Mouse (Mus musculus) E14TG2a.4 (cell line): ENCODE results near the gene Atrnl1.

ENCODE experiments used
- H3K27me3 ChIP-seq: 2 replicates; pipeline ENCODE4 v1.6.1; 2014; ENCODE audit warnings: low read length, control low read depth; ENCODE audit not compliant: insufficient read depth
- H3K36me3 ChIP-seq: 2 replicates; pipeline ENCODE4 v1.6.1; 2014; ENCODE audit warnings: low read length, control low read depth; ENCODE audit not compliant: insufficient read depth
- H3K4me1 ChIP-seq: replicated peaks from 2 replicates; pipeline ENCODE4 v1.6.1; 2014; ENCODE audit warnings: low read depth, low read length, control low read depth
- H3K4me3 ChIP-seq: replicated peaks from 2 replicates; pipeline ENCODE4 v1.5.1; 2014; ENCODE audit warnings: mild to moderate bottlenecking, low read length
- H3K9me3 ChIP-seq: 2 replicates; pipeline ENCODE4 v1.6.1; 2014; ENCODE audit warnings: low read length, control low read depth
- CTCF ChIP-seq: conservative IDR thresholded peaks from 2 replicates; pipeline ENCODE4 v1.5.1; 2014; ENCODE audit warnings: low read length
- NANOG ChIP-seq: IDR thresholded peaks from 2 replicates; pipeline ENCODE4 v1.6.1; 2014; ENCODE audit warnings: borderline replicate concordance, low read length, mixed read lengths
- POU5F1 ChIP-seq: IDR thresholded peaks from 2 replicates; pipeline ENCODE4 v1.6.1; 2014; ENCODE audit warnings: low read length, borderline replicate concordance

The Atrnl1 gene

GRCm38 (mm10) chr19:57600233-57600929, 10.5 kb upstream of the Atrnl1 start:
- H3K4me3 ChIP-seq = no peak overlapping the region
- H3K27me3 ChIP-seq = peaks cover 8% of the 10 kb centered on the region; the same call in 1 of the 2 replicates
- no peaks in the 10 kb centered on the region for H3K9me3 ChIP-seq
- TF ChIP-seq CTCF (no peak), POU5F1 (no peak), NANOG (no peak)
- no peaks in the 10 kb centered on the region for H3K36me3 ChIP-seq
- H3K4me1 ChIP-seq = 0 out of 2 replicates have a peak, but pooled peaks cover 2% of the 10 kb centered on the region

GRCm38 (mm10) chr19:57600930-57601328, 9.9 kb upstream of the Atrnl1 start:
- Histone ChIP-seq H3K9me3 (no peaks in the 10 kb centered on the region), H3K4me3 (no peak overlapping the region), H3K27me3 (peaks cover 8% of the 10 kb centered on the region; the same call in 1 of the 2 replicates), H3K4me1 (0 out of 2 replicates have a peak, but pooled peaks cover 2% of the 10 kb centered on the region), H3K36me3 (no peaks in the 10 kb centered on the region)
- TF ChIP-seq NANOG (no peak), POU5F1 (no peak), CTCF (no peak)

GRCm38 (mm10) chr19:57603593-57603992, 7.2 kb upstream of the Atrnl1 start:
- Histone ChIP-seq H3K27me3 (peaks cover 15% of the 10 kb centered on the region), H3K9me3 (no peaks in the 10 kb centered on the region), H3K4me1 (no peaks in the 10 kb centered on the region), H3K36me3 (no peaks in the 10 kb centered on the region), H3K4me3 (no peak overlapping the region)
- TF ChIP-seq POU5F1 = no peak
- no peak for TF ChIP-seq CTCF
- no peak for TF ChIP-seq NANOG

GRCm38 (mm10) chr19:57605941-57606340, 4.9 kb upstream of the Atrnl1 start:
- Histone ChIP-seq H3K36me3 (no peaks in the 10 kb centered on the region), H3K9me3 (no peaks in the 10 kb centered on the region), H3K4me3 (no peak overlapping the region), H3K27me3 (peaks cover 27% of the 10 kb centered on the region), H3K4me1 (peaks cover 9% of the 10 kb centered on the region)
- no peak for TF ChIP-seq POU5F1
- no peak for TF ChIP-seq CTCF
- no peak for TF ChIP-seq NANOG

- Histone ChIP-seq H3K4me3 (no peak overlapping the region), H3K36me3 (no peaks in the 10 kb centered on the region), H3K4me1 (peaks cover 9% of the 10 kb centered on the region), H3K9me3 (no peaks in the 10 kb centered on the region), H3K27me3 (peaks cover 27% of the 10 kb centered on the region)
- TF ChIP-seq CTCF (no peak), POU5F1 (no peak), NANOG (no peak)
Observed at GRCm38 (mm10) chr19:57606351-57606750, 4.5 kb upstream of the Atrnl1 start.

- H3K4me3 ChIP-seq = peak overlapping the region; percentile 96
- no peaks in the 10 kb centered on the region for H3K9me3 ChIP-seq
- peaks cover 18% of the 10 kb centered on the region for H3K4me1 ChIP-seq
- H3K27me3 ChIP-seq = peaks cover 41% of the 10 kb centered on the region
- TF ChIP-seq CTCF (no peak), NANOG (no peak), POU5F1 (no peak)
- H3K36me3 ChIP-seq = no peaks in the 10 kb centered on the region
Observed at GRCm38 (mm10) chr19:57609361-57610057, 1.3 kb upstream of the Atrnl1 start.

GRCm38 (mm10) chr19:57610058-57610475, 767 bp upstream of the Atrnl1 start:
- peaks cover 41% of the 10 kb centered on the region for H3K27me3 ChIP-seq
- H3K9me3 ChIP-seq = no peaks in the 10 kb centered on the region
- no peak for TF ChIP-seq NANOG
- TF ChIP-seq CTCF = no peak
- no peak for TF ChIP-seq POU5F1
- H3K36me3 ChIP-seq = no peaks in the 10 kb centered on the region
- H3K4me3 ChIP-seq = peak overlapping the region; percentile 96
- H3K4me1 ChIP-seq = peaks cover 18% of the 10 kb centered on the region

GRCm38 (mm10) chr19:57611291-57612178, 701 bp downstream of the Atrnl1 start:
- TF ChIP-seq NANOG (no peak), CTCF (no peak), POU5F1 (no peak)
- Histone ChIP-seq H3K36me3 (no peaks in the 10 kb centered on the region), H3K9me3 (no peaks in the 10 kb centered on the region), H3K27me3 (peaks cover 41% of the 10 kb centered on the region), H3K4me3 (peak overlapping the region; percentile 96), H3K4me1 (peaks cover 18% of the 10 kb centered on the region)
